Mouse (Mus musculus): ENCODE data around the gene Adh5. TPM values are rescaled to one million over a fixed set of nuclear protein-coding genes. Genes with fewer than 3 reads are reported as not detected.
"Not testable (repeated sequence)": the region's sequence is repeated elsewhere in the genome, so short reads cannot be mapped to it uniquely, and the experiment has no call there.

Gene Adh5
- polyA plus RNA-seq, 1 experiment, result 80.6 TPM

DNA sequence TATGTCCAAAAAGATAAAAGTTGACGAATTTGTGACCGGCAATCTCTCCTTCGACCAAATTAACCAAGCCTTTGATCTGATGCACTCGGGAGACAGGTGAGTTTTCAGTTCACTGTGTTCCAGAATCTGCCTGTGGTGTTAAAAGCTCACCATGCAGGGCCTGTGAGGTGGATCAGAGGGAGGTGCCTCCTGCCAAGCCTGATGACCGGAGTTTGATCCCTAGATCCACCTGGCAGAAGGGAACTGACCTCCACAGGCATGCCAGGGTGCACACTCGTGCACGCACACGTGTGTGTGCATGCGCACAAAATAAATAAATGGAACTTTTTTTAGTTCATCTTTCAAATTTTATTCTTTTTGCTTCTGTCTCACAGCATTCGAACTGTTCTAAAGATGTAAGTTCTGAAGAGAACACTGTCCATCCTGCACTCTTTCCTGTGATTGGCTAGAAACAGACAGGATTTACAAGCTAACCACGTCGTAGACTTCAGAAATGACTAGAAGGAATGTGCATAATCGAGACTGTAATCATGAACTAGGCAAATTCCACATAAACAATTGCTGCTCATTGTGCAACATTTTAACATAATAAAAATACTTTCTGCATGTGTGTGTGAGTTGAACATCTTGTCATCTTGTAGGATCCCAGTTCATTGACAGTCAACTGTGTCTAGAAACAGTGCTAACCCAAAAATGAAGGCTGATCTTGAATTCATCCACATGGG is 12.0 kb downstream of the Adh5 start:
- TF ChIP-seq POLR2A (IDR thresholded peaks at IDR 0.05; ENCODE audit: borderline replicate concordance, low read depth, low read length) (no peak), CTCF (IDR thresholded peaks at IDR 0.05; ENCODE audit: low read depth, low read length) (no peak)
- H3K4me3 ChIP-seq (ENCODE audit: insufficient read depth, low read length), result no peak overlapping the region
- H3K4me1 ChIP-seq (ENCODE audit: control insufficient read depth, insufficient read depth, low read length), result peaks cover 6% of the 10 kb centered on the region
- no peak overlapping the region for H3K27ac ChIP-seq (ENCODE audit: insufficient read depth, low read depth, low read length)

DNA sequence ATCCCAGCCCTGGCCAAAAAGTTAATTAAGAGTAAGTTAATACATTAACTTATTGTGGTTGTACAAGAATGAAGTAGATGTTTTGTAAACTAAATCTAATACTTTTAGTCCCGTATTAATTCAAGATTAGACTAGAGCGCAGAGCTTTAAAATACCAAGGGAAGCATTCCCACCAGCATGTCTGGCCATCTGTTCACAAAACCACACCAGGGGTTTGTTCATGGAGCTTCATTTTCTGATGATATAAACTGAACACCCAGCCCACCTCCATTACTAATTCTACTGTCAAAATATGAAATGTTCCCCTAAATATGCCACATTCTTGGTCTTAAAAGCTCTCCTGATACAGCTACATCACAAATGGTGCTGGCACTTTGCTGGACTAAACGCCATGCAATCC is 15.5 kb downstream of the Adh5 start:
- Histone ChIP-seq H3K4me3 (ENCODE audit: insufficient read depth, low read length) (no peak overlapping the region), H3K4me1 (ENCODE audit: control insufficient read depth, insufficient read depth, low read length) (peaks cover 6% of the 10 kb centered on the region), H3K27ac (ENCODE audit: insufficient read depth, low read depth, low read length) (no peak overlapping the region)
- TF ChIP-seq POLR2A (IDR thresholded peaks at IDR 0.05; ENCODE audit: borderline replicate concordance, low read depth, low read length) (no peak), CTCF (IDR thresholded peaks at IDR 0.05; ENCODE audit: low read depth, low read length) (no peak)

DNA sequence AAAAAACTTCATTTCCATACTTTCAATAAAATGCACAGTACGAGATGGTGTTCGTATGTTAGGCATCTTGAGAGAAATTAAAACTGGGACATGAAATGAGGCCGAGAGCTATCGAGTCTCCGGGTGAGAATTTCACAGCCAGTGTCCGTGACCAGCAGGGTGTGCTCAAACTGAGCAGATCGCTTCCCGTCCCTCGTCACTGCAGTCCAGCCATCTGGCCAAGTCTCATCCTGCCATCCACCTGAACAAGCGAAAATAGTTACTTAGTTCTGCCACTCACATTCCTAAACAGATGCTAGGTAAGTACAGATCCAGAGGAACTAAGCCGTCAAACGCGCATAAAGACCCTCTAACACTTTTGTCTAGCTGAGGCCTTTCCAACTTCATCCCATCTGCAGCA is 17.4 kb downstream of the Adh5 start:
- no peak overlapping the region for H3K4me3 ChIP-seq (ENCODE audit: insufficient read depth, low read length)
- H3K27ac ChIP-seq (ENCODE audit: insufficient read depth, low read depth, low read length), result no peak overlapping the region
- H3K4me1 ChIP-seq (ENCODE audit: control insufficient read depth, insufficient read depth, low read length), result no peaks in the 10 kb centered on the region
- TF ChIP-seq CTCF (IDR thresholded peaks at IDR 0.05; ENCODE audit: low read depth, low read length) (no peak), POLR2A (IDR thresholded peaks at IDR 0.05; ENCODE audit: borderline replicate concordance, low read depth, low read length) (no peak)

DNA sequence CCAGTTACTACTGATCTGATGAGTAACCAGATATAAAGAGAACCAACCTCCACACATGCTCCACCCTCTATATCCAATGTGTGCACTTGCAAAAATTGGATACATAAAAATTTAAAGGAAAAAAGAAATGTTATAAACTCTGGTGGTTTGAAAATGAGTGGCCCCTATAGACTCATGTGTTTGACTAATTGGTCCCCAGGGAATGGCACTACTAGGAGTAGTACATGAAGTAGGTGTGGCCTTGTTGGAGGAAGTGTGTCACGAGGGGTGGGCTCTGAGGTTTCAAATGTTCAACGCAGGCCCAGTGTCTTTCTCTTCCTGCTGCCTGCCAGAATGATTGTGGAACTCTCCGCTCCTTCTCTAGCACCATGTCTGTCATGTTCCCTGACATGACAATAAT is 18.9 kb downstream of the Adh5 start:
- Histone ChIP-seq H3K4me1 (ENCODE audit: control insufficient read depth, insufficient read depth, low read length) (no peaks in the 10 kb centered on the region), H3K4me3 (ENCODE audit: insufficient read depth, low read length) (no peak overlapping the region), H3K27ac (ENCODE audit: insufficient read depth, low read depth, low read length) (no peak overlapping the region)
- TF ChIP-seq POLR2A (IDR thresholded peaks at IDR 0.05; ENCODE audit: borderline replicate concordance, low read depth, low read length) (no peak), CTCF (IDR thresholded peaks at IDR 0.05; ENCODE audit: low read depth, low read length) (no peak)

DNA sequence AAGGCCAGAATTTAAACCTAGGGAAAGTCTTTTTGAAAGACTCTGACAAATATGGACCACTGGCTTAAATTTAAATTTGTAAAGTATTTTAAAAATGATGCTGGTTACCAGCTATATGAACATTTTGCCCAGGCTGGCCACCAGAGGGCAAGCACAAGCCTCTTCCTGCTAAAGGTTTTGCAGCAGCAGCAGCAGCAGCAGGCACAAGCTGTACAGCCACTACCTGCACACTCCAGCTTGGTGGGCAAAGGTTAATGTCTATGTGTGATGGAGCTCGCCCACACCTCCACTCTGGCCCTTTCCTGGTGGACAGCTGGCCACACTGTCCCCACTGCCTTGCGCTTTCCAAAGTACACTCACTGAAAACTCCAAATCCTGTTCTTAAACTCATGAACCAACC is 20.2 kb downstream of the Adh5 start:
- Histone ChIP-seq H3K27ac (ENCODE audit: insufficient read depth, low read depth, low read length) (no peak overlapping the region), H3K4me1 (ENCODE audit: control insufficient read depth, insufficient read depth, low read length) (no peaks in the 10 kb centered on the region), H3K4me3 (ENCODE audit: insufficient read depth, low read length) (no peak overlapping the region)
- TF ChIP-seq CTCF (IDR thresholded peaks at IDR 0.05; ENCODE audit: low read depth, low read length) (peak; percentile 46; the same call in 1 of the 2 replicates), POLR2A (IDR thresholded peaks at IDR 0.05; ENCODE audit: borderline replicate concordance, low read depth, low read length) (no peak)

DNA sequence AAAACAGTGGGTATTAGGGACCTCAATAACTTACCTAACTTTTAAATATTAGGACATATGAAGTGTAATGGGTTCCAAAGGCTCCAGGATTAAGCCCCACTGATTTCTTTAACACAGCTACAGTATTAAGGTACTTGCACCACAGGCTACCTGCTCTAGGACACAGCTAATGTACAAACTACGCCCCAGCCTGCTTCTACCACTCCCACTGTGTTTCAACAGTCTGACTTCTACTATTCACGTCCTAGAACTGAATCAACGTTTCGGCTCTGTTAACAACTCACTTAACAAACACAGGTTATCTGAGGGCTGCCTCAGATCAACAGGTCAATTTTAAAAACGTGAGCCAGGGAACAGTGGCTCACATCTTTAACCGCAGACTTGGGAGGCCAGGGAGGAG is 20.9 kb downstream of the Adh5 start:
- no peak overlapping the region for H3K4me3 ChIP-seq (ENCODE audit: insufficient read depth, low read length)
- TF ChIP-seq POLR2A (IDR thresholded peaks at IDR 0.05; ENCODE audit: borderline replicate concordance, low read depth, low read length) (no peak), CTCF (IDR thresholded peaks at IDR 0.05; ENCODE audit: low read depth, low read length) (no peak)
- no peaks in the 10 kb centered on the region for H3K4me1 ChIP-seq (ENCODE audit: control insufficient read depth, insufficient read depth, low read length)
- no peak overlapping the region for H3K27ac ChIP-seq (ENCODE audit: insufficient read depth, low read depth, low read length)

DNA sequence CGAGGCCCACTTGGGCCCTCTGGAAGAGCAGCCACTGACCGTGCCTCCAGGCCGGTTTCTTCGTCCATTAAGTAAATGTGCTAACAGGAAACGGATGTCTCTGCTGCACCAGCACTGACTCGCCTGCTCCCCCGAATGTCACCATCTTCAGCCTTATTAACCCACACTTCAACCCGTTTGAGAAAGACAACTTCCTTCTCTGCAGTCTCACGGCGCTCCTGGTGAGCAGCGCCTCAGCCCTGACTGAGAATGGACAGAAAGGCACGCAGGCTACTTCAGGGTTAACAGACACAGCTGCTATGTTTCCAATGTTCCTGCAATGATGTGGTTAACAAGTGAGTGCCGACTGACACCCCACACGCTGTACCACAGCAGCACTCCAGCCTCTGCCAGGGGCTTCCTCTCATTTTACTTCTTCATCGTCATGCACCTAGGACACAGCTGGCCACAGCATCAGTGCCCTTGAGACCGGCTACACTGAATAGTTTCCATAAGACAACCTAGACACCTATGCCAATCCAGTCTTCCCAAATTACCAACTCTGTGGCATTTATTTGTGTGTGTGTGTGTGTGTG is 21.8 kb downstream of the Adh5 start:
- Histone ChIP-seq H3K4me1 (ENCODE audit: control insufficient read depth, insufficient read depth, low read length) (no peaks in the 10 kb centered on the region), H3K4me3 (ENCODE audit: insufficient read depth, low read length) (no peak overlapping the region), H3K27ac (ENCODE audit: insufficient read depth, low read depth, low read length) (no peak overlapping the region)
- no peak for TF ChIP-seq POLR2A (IDR thresholded peaks at IDR 0.05; ENCODE audit: borderline replicate concordance, low read depth, low read length)
- TF ChIP-seq CTCF (IDR thresholded peaks at IDR 0.05; ENCODE audit: low read depth, low read length), result no peak

DNA sequence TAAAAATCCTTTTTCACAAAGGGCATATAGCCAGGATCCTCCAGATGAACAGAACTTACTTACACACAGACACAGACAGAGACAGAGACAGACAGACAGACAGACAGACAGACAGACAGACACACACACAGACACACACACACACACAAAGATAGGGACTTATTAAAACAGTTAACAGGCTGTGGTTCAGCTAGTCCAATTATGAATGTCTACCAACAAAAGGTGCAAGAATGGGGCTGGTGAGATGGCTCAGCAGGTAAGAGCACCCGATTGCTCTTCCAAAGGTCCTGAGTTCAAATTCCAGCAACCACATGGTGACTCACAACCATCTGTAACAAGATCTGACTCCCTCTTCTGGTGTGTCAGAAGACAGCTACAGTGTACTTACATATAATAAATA is 23.8 kb downstream of the Adh5 start:
- not testable (repeated sequence) for H3K4me3 ChIP-seq (ENCODE audit: insufficient read depth, low read length); H3K4me1 ChIP-seq (ENCODE audit: control insufficient read depth, insufficient read depth, low read length); H3K27ac ChIP-seq (ENCODE audit: insufficient read depth, low read depth, low read length)

DNA sequence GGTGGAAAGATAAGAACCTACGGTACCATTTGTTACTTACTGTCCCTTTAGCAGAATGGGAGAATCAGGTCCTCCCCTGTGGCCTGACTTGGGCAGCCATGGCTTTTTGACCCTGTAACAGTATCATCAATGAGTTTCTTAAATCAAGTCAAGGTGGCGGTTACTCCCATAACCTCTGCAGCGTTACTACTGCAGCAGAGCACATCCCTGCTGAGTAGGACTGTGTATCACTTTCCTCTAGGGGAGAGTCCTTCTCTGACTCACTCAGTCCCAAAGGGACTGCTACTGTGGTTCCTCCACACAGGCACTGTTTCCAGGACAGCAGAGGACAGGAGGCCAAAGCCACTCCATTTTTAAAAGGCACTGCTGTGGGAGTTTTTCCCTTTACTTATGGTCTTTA is 28.2 kb downstream of the Adh5 start:
- H3K27ac ChIP-seq (ENCODE audit: insufficient read depth, low read depth, low read length), result no peak overlapping the region
- TF ChIP-seq POLR2A (IDR thresholded peaks at IDR 0.05; ENCODE audit: borderline replicate concordance, low read depth, low read length) (no peak), CTCF (IDR thresholded peaks at IDR 0.05; ENCODE audit: low read depth, low read length) (no peak)
- H3K4me3 ChIP-seq (ENCODE audit: insufficient read depth, low read length), result no peak overlapping the region
- no peaks in the 10 kb centered on the region for H3K4me1 ChIP-seq (ENCODE audit: control insufficient read depth, insufficient read depth, low read length)

DNA sequence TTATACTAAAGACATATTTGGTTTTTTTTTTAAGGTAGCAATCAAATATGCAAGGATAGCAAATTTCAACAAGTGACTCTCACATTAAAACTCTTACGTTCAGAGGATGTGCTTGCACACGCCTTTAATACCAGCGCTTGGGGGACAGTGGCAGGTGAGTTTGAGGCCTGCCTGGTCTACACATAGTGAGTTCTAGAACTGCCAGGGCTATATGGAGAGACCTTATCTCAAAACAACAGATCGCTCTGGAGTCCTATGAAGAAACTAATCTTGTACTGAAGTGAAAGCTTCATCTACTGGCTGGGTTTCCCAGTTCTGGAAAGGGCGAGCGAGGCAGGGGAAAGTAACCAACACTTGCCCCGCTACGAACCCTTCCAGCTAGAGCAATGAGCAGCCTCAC is 36.6 kb downstream of the Adh5 start:
- Histone ChIP-seq H3K4me3 (ENCODE audit: insufficient read depth, low read length) (no peak overlapping the region), H3K27ac (ENCODE audit: insufficient read depth, low read depth, low read length) (no peak overlapping the region), H3K4me1 (ENCODE audit: control insufficient read depth, insufficient read depth, low read length) (no peaks in the 10 kb centered on the region)
- TF ChIP-seq CTCF (IDR thresholded peaks at IDR 0.05; ENCODE audit: low read depth, low read length), result no peak
- no peak for TF ChIP-seq POLR2A (IDR thresholded peaks at IDR 0.05; ENCODE audit: borderline replicate concordance, low read depth, low read length)

Data from bone marrow macrophage, adult 2 months (primary cell).